Mouse (Mus musculus) CH12.LX (cell line): ENCODE measurements around the gene Hyou1.
A peak's percentile ranks its signal among the peaks of the same experiment; 100 is the strongest.

ENCODE experiments used
- CHD2 ChIP-seq: IDR thresholded peaks from 2 replicates; pipeline ENCODE4 v1.6.1; 2011; ENCODE audit warnings: low read length, improper control_type of control experiment
- CTCF ChIP-seq, 2 experiments: IDR thresholded peaks in 1 of 2; conservative IDR thresholded peaks in 1 of 2; 2 replicates each; pipeline ENCODE4 v1.5.1; 2011 to 2012; ENCODE audit warnings: low read depth in 2 of 2, low read length in 2 of 2, improper control_type of control experiment in 1 of 2, inconsistent platforms in 1 of 2, mild to moderate bottlenecking in 1 of 2, moderate library complexity in 1 of 2
- EP300 ChIP-seq: IDR thresholded peaks from 2 replicates; pipeline ENCODE4 v1.6.1; 2011; ENCODE audit warnings: low read length, improper control_type of control experiment
- NELFE ChIP-seq: IDR thresholded peaks from 2 replicates; pipeline ENCODE4 v1.6.1; 2011; ENCODE audit warnings: low read depth, low read length, improper control_type of control experiment
- PAX5 ChIP-seq: IDR thresholded peaks from 2 replicates; pipeline ENCODE4 v1.6.1; 2012; ENCODE audit warnings: low read length, inconsistent platforms, mixed read lengths
- POLR2A ChIP-seq: IDR thresholded peaks from 2 replicates; pipeline ENCODE4 v1.6.1; 2011; ENCODE audit warnings: low read depth, mild to moderate bottlenecking, improper control_type of control experiment, low read length
- USF1 ChIP-seq: IDR thresholded peaks from 2 replicates; pipeline ENCODE4 v1.6.1; 2014; ENCODE audit warnings: low read depth, mild to moderate bottlenecking, inconsistent platforms, low read length, improper control_type of control experiment
- USF2 ChIP-seq: conservative IDR thresholded peaks from 2 replicates; pipeline ENCODE4 v1.6.1; 2011; ENCODE audit warnings: low read depth, low read length, improper control_type of control experiment
- ZKSCAN1 ChIP-seq: IDR thresholded peaks from 2 replicates; pipeline ENCODE4 v1.6.1; 2012; ENCODE audit warnings: low read depth, inconsistent platforms, low read length, improper control_type of control experiment, borderline replicate concordance
- ZMIZ1 ChIP-seq: IDR thresholded peaks from 2 replicates; pipeline ENCODE4 v1.6.1; 2012; ENCODE audit warnings: low read depth, mild to moderate bottlenecking, inconsistent platforms, low read length, improper control_type of control experiment
- ZNF384 ChIP-seq: IDR thresholded peaks from 2 replicates; pipeline ENCODE4 v1.6.1; 2012; ENCODE audit warnings: low read depth, low read length, improper control_type of control experiment, inconsistent platforms

DNA sequence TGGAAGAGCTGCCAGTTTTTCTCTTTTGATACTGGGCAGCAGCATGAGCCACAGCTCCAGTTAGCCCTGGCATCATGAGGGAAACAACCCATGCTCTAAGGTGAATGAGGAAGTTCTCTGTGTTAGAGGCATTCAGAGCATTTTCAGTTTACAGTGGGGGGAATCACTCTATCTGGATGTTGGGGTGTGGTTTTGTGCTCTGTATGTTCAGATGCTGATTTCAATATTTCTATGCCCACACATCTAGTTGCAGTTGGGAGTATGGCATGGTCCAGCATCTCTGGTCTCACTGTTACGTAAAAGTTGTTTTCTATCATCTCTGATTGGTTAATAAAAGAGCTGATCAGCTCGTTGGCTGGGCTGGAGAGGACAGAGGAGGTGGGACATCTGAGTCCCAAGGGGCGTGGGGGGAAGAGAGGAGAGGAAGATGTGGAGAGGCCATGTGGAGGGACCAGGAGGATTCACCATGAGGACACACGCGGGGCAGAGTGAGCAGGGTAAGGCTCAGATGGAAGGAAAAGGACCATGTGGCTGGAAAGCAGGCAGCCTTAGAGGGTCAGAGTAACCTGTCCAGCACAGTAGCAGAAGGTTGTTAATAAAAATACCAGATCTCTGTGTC is 41.1 kb downstream of the Hyou1 start:
- TF ChIP-seq CTCF (conservative IDR thresholded peaks at IDR 0.05 in 1 of 2, IDR thresholded peaks at IDR 0.05 in 1 of 2; ENCODE audit: low read depth in 2 of 2, low read length in 2 of 2) (no peak), ZNF384 (no peak), USF2 (no peak), USF1 (no peak), POLR2A (peak; percentile 73), CHD2 (no peak), NELFE (no peak), ZMIZ1 (no peak), ZKSCAN1 (no peak), EP300 (no peak), PAX5 (no peak)
